Mouse (Mus musculus): Measurements from ENCODE around the gene Hspa1b. TPM values are rescaled to one million over a fixed set of nuclear protein-coding genes. Genes with fewer than 3 reads are reported as not detected.
"Not testable (repeated sequence)": the region's sequence is repeated elsewhere in the genome, so short reads cannot be mapped to it uniquely, and the experiment has no call there.

Gene Hspa1b
- polyA plus RNA-seq, 1 experiment from 2014 or later = 0.57 TPM

DNA sequence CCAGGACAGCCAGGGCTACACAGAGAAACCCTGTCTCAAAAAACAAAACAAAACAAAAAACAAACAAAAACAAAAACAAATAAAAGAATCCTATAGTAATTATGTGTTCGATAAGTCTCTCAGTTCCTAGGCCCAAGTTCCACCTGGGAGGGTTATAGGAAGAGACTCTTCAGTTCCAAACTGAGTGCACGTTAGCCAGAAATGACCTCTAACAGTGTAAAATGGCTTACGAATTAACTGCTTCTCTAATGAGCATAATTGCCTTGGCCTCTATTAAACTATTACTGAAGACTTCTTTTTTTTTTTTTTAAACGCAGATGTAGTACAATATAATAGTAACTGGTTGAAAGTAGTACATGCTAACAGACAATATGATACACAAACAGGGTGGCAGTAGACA is 5.1 kb downstream of the Hspa1b start:
- Histone ChIP-seq H3K27ac (no peak overlapping the region), H3K79me2 (ENCODE audit: inconsistent target) (peaks cover 13% of the 10 kb centered on the region), H3K36me3 (ENCODE audit: inconsistent target) (peaks cover 12% of the 10 kb centered on the region; the same call in 1 of the 2 replicates), H3K4me3 (ENCODE audit: inconsistent target) (no peak overlapping the region)
- WGBS (ENCODE audit: missing documents) = 94% methylated on average over 3 of the region's 4 CpGs

GRCm38 (mm10) chr17:34953258-34953657 is 5.8 kb downstream of the Hspa1b start:
- no peak overlapping the region for H3K4me3 ChIP-seq (ENCODE audit: inconsistent target)

GRCm38 (mm10) chr17:34952378-34953040 is 6.5 kb downstream of the Hspa1b start:
- WGBS (ENCODE audit: missing documents) = under 1% methylated on average over 21 of the region's 23 CpGs
- Histone ChIP-seq H3K4me3 (ENCODE audit: inconsistent target) (peak overlapping the region; percentile 98), H3K79me2 (ENCODE audit: inconsistent target) (peaks cover 13% of the 10 kb centered on the region), H3K36me3 (ENCODE audit: inconsistent target) (peaks cover 12% of the 10 kb centered on the region; the same call in 1 of the 2 replicates), H3K27ac (peak overlapping the region; percentile 81)

More at GRCm38 (mm10) chr17:34953258-34953657, 5.8 kb downstream of the Hspa1b start:
- H3K36me3 ChIP-seq (ENCODE audit: inconsistent target) = peaks cover 12% of the 10 kb centered on the region; the same call in 1 of the 2 replicates
- WGBS (ENCODE audit: missing documents) = 60% methylated on average over 3 of the region's 3 CpGs
- peaks cover 13% of the 10 kb centered on the region for H3K79me2 ChIP-seq (ENCODE audit: inconsistent target)
- 0 out of 2 replicates have a peak overlapping the region, but pooled peaks have one; percentile 81 for H3K27ac ChIP-seq

- Histone ChIP-seq H3K27ac (peak overlapping the region; percentile 81), H3K79me2 (ENCODE audit: inconsistent target) (peaks cover 13% of the 10 kb centered on the region), H3K36me3 (ENCODE audit: inconsistent target) (peaks cover 12% of the 10 kb centered on the region; the same call in 1 of the 2 replicates), H3K4me3 (ENCODE audit: inconsistent target) (peak overlapping the region; percentile 98)
- under 1% methylated on average over 29 of the region's 29 CpGs for WGBS (ENCODE audit: missing documents)
These were observed 7.2 kb downstream of the Hspa1b start for GRCm38 (mm10) chr17:34951636-34952377.

- Histone ChIP-seq H3K79me2 (ENCODE audit: inconsistent target) (peaks cover 13% of the 10 kb centered on the region), H3K4me3 (ENCODE audit: inconsistent target) (peak overlapping the region; percentile 98), H3K27ac (peak overlapping the region; percentile 81; the same call in 1 of the 2 replicates), H3K36me3 (ENCODE audit: inconsistent target) (peaks cover 12% of the 10 kb centered on the region; the same call in 1 of the 2 replicates)
- WGBS (ENCODE audit: missing documents) = 44% methylated on average over 10 of the region's 10 CpGs
These were observed 8.3 kb downstream of the Hspa1b start for GRCm38 (mm10) chr17:34950514-34951455.

DNA sequence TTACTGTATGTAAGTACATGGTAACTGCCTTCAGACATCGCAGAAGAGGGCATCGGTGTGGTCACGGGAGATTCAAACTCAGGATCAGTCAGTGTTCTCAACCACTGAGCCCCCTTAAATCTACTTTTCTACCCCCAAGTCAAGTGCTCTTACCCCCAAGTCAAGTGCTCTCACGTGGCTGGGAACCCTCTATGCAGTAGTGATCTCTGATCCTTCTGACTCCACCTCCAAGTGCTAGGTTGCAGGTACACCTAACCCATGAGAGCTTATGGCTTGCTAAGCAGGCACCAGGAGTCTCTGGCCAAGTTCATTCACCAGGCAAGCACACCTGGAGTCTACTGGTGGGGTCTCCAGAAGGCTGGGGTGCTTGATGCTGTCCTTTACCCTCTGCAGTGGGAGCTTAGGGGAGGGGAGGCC is 9.5 kb downstream of the Hspa1b start:
- WGBS (ENCODE audit: missing documents) = 80% methylated on average over 4 of the region's 4 CpGs
- Histone ChIP-seq H3K27ac (no peak overlapping the region), H3K36me3 (ENCODE audit: inconsistent target) (peaks cover 12% of the 10 kb centered on the region; the same call in 1 of the 2 replicates), H3K79me2 (ENCODE audit: inconsistent target) (peaks cover 13% of the 10 kb centered on the region), H3K4me3 (ENCODE audit: inconsistent target) (no peak overlapping the region)

DNA sequence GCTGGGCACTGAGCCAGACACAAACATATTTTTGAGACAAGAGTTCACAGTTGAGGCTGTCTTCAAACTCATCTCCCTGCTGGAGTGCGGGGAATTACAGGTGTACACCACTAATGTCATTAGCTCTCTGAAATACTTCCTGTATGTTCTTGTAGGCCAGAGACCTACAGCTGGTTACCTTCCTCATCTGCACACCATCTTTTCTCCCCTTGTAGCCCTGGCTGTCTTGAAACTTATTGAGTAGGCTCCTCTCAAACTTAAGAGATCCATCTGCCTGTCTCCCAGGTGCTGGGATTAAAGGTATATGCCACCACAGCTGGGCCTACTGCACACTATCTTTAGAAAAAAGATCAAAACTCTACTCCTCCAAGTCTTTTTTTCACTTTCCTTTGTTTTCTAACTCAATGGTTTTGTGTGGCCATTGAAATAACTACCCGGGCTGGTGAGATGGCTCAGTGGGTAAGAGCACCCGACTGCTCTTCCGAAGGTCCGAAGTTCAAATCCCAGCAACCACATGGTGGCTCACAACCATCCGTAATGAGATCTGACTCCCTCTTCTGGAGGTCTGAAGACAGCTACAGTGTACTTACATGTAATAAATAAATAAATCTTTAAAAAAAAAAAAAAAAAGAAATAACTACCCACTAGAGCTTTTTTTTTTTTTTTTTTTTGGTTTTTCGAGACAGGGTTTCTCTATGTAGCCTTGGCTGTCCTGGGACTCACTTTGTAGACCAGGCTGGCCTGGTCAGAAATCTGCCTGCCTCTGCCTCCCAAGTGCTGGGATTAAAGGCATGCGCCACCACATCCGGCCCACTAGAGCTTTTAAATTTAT is 10.1 kb downstream of the Hspa1b start:
- peaks cover 12% of the 10 kb centered on the region; the same call in 1 of the 2 replicates for H3K36me3 ChIP-seq (ENCODE audit: inconsistent target)
- H3K79me2 ChIP-seq (ENCODE audit: inconsistent target) = peaks cover 13% of the 10 kb centered on the region
- WGBS (ENCODE audit: missing documents) = 96% methylated on average over 7 of the region's 9 CpGs
- H3K4me3 ChIP-seq (ENCODE audit: inconsistent target); H3K27ac ChIP-seq: not testable (repeated sequence)

GRCm38 (mm10) chr17:34947606-34948005 is 11.4 kb downstream of the Hspa1b start:
- 30% methylated on average over 6 of the region's 8 CpGs for WGBS (ENCODE audit: missing documents)
- H3K27ac ChIP-seq = no peak overlapping the region
- peaks cover 12% of the 10 kb centered on the region; the same call in 1 of the 2 replicates for H3K36me3 ChIP-seq (ENCODE audit: inconsistent target)
- no peak overlapping the region for H3K4me3 ChIP-seq (ENCODE audit: inconsistent target)
- peaks cover 13% of the 10 kb centered on the region for H3K79me2 ChIP-seq (ENCODE audit: inconsistent target)

DNA sequence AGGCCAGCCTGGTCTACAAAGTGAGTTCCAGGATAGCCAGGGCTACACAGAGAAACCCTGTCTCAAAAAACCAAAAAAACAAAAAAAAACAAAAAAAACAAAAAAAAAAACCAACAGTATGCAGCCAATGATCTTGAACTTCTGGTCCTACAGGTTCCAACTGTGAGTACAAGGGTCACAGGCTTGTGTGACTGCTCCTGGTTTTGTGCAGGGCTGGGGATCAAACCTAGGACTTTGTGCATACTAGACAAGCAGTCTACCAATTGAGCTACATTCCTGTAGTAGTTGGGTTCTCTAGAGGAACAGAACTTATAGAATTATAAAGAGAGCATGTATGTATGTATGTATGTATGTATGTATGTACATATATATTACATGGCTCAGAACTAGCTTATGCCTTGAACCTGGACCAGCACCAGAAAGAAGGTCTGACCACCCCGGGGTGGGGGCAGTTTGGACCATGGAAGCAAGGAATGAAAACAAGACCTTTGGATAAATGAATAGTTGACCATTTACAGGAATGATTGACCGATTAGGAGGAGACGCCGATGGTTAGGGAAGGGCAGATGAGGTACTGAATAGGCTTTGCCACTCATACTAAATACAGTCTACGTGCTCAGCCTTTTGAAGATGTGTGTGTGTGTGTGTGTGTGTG is 12.4 kb downstream of the Hspa1b start:
- 94% methylated on average over 5 of the region's 5 CpGs for WGBS (ENCODE audit: missing documents)
- no peak overlapping the region for H3K4me3 ChIP-seq (ENCODE audit: inconsistent target)

DNA sequence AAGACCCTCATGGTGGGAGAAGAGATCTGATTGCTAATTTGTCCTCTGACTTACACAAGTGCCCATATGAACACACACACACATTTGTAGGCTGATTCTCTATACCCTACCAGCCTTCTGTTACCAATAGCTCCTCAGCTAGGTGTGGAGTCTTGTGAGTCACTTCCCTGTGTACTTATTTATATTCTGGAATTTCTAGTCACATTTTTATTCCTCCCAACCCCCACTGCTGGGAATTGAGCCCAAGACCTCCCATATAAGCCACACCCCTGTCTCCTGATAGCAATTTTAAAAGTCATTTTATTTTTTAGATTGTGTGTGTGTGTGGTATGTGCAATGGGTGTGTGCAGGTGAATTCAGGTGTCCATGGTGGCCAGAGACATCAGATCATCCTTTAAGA is 14.7 kb downstream of the Hspa1b start:
- Histone ChIP-seq H3K4me3 (ENCODE audit: inconsistent target) (no peak overlapping the region), H3K79me2 (ENCODE audit: inconsistent target) (no peaks in the 10 kb centered on the region), H3K36me3 (ENCODE audit: inconsistent target) (peaks cover under 1% of the 10 kb centered on the region; the same call in 1 of the 2 replicates), H3K27ac (no peak overlapping the region)

More for the DNA sequence above, 12.4 kb downstream of the Hspa1b start:
- Histone ChIP-seq H3K36me3 (ENCODE audit: inconsistent target) (peaks cover 12% of the 10 kb centered on the region; the same call in 1 of the 2 replicates), H3K27ac (no peak overlapping the region), H3K79me2 (ENCODE audit: inconsistent target) (peaks cover 6% of the 10 kb centered on the region)

- Histone ChIP-seq H3K36me3 (ENCODE audit: inconsistent target) (no peaks in the 10 kb centered on the region), H3K79me2 (ENCODE audit: inconsistent target) (no peaks in the 10 kb centered on the region), H3K27ac (no peak overlapping the region), H3K4me3 (ENCODE audit: inconsistent target) (no peak overlapping the region)
- 95% methylated on average over 4 of the region's 4 CpGs for WGBS (ENCODE audit: missing documents)
These were observed 15.8 kb downstream of the Hspa1b start for GRCm38 (mm10) chr17:34943128-34943815.

- 83% methylated on average over 15 of the region's 15 CpGs for WGBS (ENCODE audit: missing documents)
- Histone ChIP-seq H3K27ac (no peak overlapping the region), H3K4me3 (ENCODE audit: inconsistent target) (no peak overlapping the region), H3K79me2 (ENCODE audit: inconsistent target) (no peaks in the 10 kb centered on the region), H3K36me3 (ENCODE audit: inconsistent target) (peaks cover 2% of the 10 kb centered on the region; the same call in 1 of the 2 replicates)
These were observed 17.5 kb downstream of the Hspa1b start for GRCm38 (mm10) chr17:34941344-34942041.

Measured in macrophage (primary cell).